Mouse (Mus musculus): ENCODE data around the gene Rprd2. TPM values are rescaled to one million over a fixed set of nuclear protein-coding genes. Genes with fewer than 3 reads are reported as not detected.

Gene Rprd2
- total RNA-seq, 2 experiments from 2014 or later = 50.9 to 56.0 TPM

DNA sequence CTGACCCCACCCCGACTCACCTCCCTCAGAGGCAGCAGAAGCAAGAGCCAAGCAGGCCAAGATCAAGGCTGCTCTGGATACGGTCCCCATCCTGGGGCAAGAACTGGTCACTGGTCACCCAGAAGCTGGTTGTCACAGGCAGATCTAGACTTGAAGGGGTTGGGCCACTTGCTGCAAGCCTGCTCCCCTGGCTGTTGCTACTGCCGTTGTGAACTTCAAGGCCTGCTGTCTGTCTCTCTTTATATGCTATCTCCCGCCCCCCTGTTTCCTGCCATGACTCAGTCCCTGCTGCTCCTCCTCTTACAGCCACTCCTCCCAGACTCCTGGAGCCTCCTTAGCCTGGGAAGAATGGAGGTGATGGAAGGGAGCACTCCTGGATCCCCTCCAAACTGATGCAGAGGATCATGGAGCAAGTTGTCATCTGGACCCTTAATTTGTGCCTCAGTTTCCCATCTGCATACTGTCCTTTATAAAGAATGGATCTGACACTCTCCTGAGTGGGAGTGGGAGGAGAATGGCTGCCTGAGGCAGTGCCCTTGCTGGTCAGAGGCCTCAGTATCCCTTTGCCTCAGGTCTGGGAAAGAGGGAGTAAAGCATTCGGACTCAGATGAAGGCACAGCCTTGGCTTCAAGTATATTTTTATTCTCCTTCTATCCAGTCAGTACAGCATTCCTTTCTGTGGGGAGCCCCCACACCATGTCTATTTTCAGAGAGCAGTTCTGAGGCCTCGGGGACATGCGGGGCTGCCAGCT, 79.1 kb downstream of the Rprd2 start, which contains the start of gene Ecm1:
Gene Ecm1, minus strand, starts transcription at position 217 of the 752 bp plus-strand sequence.
- peak; percentile 85 to 86 for DNase-seq

GRCm38 (mm10) chr3:95735071-95735670, 83.5 kb downstream of the Rprd2 start:
- DNase-seq = no peak

DNA sequence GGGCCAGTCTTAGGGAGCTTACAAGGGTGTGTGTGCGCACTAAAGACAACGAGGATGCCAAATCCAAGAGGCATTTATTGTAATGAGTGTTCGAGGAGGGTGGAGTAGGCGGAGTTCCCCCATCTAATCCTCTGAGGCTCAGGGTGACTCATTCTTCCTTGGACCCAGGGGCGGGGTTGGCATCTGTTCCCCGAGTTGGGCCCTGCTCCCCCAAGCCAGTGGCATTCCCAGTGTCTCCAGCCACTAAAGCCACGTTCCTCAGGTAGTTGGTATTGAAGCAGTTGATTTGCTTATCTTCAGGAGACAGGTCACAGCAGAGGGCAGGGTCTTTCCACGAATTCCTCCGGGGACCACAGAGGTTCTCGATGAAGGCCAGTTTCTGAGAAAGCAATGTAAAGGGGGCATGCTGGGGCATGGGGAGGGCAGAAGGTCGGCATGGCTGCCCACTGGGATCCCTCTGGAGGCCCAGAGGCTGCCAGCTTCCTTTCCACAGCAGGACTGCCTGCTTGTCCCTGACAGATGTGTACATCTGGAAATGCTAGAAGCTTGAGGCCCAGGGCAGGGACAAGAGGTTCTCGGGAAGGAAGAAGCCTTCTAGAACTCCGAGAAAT, 84.5 kb downstream of the Rprd2 start:
- peak; percentile 79 to 80 for DNase-seq

GRCm38 (mm10) chr3:95732744-95733521, 85.7 kb downstream of the Rprd2 start:
- DNase-seq = peak; percentile 85 to 87

DNA sequence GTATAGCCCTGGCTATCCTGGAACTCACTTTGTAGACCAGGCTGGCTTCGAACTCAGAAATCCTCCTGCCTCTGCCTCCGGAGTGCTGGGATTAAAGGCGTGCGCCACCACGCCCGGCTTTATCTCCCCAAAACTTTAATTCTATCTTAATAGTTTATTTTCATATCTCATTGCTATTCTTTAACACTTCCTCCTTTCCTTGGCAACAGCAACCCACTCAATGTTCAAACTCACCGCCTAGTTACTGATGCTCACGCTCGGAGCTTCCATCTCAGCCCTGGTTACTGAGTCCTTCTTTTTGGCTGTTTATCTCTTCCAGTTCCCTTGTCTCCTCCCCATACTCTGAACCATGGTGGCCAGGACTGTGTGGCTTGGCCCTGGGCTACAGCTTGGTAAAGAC, 86.4 kb downstream of the Rprd2 start:
- no peak for DNase-seq

DNA sequence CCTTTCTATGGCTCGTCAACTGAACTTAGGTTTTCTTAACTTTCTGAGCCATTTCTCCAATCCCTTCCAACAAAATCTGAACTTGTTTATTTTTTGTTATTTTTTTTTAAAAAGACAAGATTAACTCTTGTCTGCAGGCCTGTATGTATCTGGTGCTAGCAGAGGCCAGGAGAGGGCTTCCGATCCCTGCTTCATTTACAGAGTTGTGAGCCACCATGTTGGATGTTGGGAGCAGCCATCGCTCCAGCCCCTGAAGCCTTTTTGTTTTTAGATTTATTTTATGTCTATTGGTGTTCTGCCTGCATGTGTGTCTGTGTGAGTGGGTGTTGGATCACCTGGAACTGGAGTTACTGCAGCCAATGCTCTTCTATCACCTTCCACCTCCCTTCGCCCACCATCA, 86.9 kb downstream of the Rprd2 start:
- DNase-seq = no peak

DNA sequence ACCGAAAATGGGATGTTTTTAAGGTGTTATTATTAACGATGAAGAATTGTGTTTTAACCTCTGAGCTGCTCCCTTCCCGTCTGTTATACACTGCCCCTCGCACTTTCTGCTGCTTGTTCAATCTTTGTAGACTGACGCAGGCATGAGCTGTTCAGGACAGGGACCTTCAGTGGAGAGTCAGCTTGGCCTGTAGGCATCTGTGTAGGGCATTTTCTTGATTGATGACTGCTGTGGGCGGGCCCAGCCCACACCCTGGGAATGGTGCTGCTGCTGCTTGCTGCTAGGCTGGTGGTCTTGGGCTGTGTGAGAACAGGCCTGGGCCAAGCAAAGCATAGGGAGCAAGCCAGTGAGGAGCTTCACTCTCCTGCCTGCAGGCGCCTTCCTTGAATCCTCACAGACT, 88.2 kb downstream of the Rprd2 start:
- DNase-seq = peak; percentile 59 to 61

DNA sequence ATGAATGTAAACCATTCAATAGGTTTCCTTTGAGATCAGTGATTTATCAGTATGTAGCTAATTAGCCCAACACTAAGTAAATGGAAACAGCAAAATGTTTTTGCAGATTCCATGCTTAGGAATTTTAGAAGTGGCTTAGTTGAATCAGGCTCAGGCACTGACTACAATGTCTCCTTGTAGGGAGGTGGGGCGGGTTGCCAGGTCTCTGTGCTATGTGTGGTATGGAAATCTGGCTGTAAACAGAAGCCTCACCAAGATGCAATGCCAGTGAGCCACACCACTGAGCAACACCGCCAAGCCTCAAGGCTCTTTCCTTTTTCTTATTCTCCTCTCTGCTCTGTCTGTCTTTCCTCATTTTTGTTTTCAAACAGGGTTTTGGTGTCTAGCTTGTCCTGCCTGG, 89.8 kb downstream of the Rprd2 start:
- DNase-seq = no peak

DNA sequence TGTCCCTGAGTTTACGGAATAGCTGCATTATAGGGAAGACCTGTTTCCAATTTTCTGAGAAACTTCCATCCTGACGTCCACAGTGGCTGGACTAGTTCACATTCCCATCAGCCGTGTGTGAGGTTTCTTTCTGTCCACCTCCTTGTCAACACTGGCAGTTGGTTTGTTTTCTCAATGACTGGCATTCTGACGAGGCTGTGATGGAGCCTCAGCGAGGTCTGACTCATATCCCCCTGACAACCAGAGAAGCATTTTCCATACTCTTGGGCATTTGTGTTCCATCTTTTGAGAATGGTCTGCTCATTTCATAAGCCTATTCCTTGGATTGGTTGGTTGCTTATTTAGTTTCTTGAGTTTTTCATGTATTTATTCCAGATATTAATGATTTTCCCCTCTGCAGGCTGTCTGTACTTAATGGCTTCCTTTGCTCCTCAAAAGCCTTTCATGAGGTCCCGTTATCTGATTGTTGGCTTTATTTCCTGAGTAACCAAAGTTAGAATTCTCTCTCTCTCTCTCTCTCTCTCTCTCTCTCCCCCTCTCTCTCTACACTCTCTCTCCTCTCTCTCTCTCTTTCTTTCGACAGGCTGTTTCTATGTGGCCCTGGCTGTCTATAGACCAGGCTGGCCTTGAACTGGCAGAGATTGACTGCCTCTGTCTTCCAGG, 91.8 kb downstream of the Rprd2 start:
- no peak for DNase-seq

- no peak for DNase-seq
Measured at GRCm38 (mm10) chr3:95725863-95726262, 92.8 kb downstream of the Rprd2 start.

DNA sequence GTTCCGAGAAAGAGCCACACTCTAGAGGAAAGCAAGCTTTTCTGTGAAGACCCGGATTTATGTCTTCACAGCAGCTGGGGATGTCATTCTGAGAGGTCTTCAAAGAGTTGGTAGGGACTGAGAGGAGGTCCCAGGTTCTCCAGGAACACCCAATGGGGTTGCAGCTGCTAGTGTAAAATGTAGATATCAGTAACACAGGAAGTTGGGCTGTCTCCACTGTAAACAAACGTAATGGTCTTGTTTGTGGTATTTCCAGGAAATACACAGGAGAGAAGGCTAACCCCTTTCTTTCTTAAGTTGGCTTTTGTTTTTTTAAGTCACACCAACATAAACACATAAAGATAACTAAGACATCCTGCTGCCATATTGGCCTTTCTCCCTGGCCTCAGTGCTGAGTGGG, 96.3 kb downstream of the Rprd2 start:
- DNase-seq = no peak

DNA sequence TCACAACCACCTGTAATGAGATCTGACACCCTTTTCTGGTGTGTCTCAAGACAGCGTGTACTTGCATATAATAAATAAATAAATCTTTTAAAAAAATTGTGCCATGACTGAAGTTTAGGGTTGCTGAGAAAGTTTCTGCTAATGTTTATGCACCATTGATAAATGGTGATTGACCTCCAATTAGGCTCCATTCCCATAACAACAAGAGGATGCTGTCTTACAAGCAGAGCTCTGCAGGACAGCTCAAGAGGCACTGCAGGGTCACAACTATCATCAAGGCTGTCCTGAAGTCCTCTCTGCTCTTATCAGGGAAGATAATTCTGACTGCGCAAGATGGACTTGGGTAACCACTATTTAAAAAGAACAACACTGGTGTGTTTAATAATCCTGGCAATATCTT, 100.5 kb downstream of the Rprd2 start:
- DNase-seq = no peak

DNA sequence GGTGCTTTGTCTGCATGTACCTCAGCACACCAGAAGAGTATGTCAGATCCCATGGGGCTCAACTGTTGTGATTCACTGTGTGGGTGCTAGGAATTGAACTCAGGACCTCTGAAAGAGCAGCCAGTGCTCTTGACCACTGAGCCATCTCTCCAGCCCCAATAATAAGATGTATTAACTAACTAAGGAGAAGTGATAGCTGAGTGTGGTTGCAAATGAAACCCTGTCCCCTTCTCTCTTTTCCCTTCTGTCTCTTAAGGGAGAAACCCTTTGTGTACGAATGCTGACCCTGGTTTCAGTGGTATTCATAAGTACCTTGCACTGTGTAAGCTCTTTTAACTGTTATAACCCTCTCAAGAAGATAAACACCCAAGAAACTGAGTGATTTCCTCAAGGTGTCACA, 102.6 kb downstream of the Rprd2 start:
- no peak for DNase-seq

Small RNA genes lying within 50 kb of the gene (microRNA-seq; reads per million reads assigned to microRNA genes)
- not detected for gene Mir7014

Other genes starting within 250 kb of the Rprd2 start
- 10 to 100 TPM; 40.6 to 53.7 TPM for gene Golph3l, start 229.9 kb downstream of the Rprd2 start, total RNA-seq (2021)
- gene Ensa, start 193.9 kb downstream of the Rprd2 start, total RNA-seq (2021) = 100 to 1,000 TPM in 1 of 2 experiments, 10 to 100 TPM in 1; 83.6 to 107 TPM
- 100 to 1,000 TPM; 199 to 227 TPM for gene Mcl1, start 160.1 kb downstream of the Rprd2 start, total RNA-seq (2021)
- 10 to 100 TPM in 1 of 2 experiments, 1 to 10 TPM in 1; 6.5 to 11.1 TPM for gene Adamtsl4, start 130.9 kb downstream of the Rprd2 start, total RNA-seq (2021)
- 100 to 1,000 TPM; 428 to 676 TPM for gene Ecm1, start 79.3 kb downstream of the Rprd2 start, total RNA-seq (2021)
- gene Tars2, start 58.7 kb downstream of the Rprd2 start, total RNA-seq (2021) = 10 to 100 TPM; 49.3 to 54.1 TPM
- gene Prpf3, start 37.0 kb upstream of the Rprd2 start, total RNA-seq (2021) = 10 to 100 TPM; 27.4 to 39.2 TPM
- 100 to 1,000 TPM; 272 to 276 TPM for gene Mrps21, start 52.7 kb upstream of the Rprd2 start, total RNA-seq (2021)
- gene Ciart, start 63.4 kb upstream of the Rprd2 start, total RNA-seq (2021) = 1 to 10 TPM; 2.2 to 3.2 TPM
- 10 to 100 TPM in 1 of 2 experiments, 1 to 10 TPM in 1; 8.4 to 11.3 TPM for gene BC028528, start 73.1 kb upstream of the Rprd2 start, total RNA-seq (2021)
- gene Aph1a, start 75.1 kb upstream of the Rprd2 start, total RNA-seq (2021) = 100 to 1,000 TPM; 108 to 138 TPM
- 1 to 10 TPM; 1.3 to 1.6 TPM for gene Car14, start 85.8 kb upstream of the Rprd2 start, total RNA-seq (2021)
- 10 to 100 TPM; 91.6 to 99.3 TPM for gene Anp32e, start 110.4 kb upstream of the Rprd2 start, total RNA-seq (2021)
- 10 to 100 TPM; 18.5 to 29.8 TPM for gene Plekho1, start 177.1 kb upstream of the Rprd2 start, total RNA-seq (2021)
- gene Vps45, start 239.6 kb upstream of the Rprd2 start, total RNA-seq (2021) = 10 to 100 TPM; 30.6 to 34.7 TPM